Mouse (Mus musculus) ovary, postnatal 14 days (tissue): ENCODE measurements around the gene Atp5l.

ENCODE experiments used
- DNase-seq: peaks from one replicate; pipeline ENCODE4 v3.0.0; 2022; ENCODE audit warnings: low spot score

Gene Atp5l

DNA sequence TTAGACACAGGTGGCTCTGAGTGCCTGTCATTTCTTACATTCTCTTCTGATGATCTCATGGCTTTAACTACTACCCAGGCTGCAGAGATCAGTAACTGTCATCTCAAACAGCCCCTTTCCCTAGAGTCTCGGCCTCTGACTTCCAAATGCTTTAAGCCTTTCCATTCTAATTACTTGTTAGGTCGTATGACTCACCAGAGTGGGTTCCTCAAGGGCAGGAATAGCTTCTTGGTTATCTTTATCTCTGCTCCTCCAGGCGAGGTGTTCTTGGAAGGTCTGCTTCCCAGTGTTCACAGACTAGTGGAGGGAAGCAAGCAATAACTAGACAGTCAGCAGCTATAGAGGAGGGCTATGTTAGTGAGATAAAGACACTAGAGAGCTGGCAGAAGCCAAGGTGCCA lies 27.9 kb downstream of the Atp5l start:
- no peak for DNase-seq

DNA sequence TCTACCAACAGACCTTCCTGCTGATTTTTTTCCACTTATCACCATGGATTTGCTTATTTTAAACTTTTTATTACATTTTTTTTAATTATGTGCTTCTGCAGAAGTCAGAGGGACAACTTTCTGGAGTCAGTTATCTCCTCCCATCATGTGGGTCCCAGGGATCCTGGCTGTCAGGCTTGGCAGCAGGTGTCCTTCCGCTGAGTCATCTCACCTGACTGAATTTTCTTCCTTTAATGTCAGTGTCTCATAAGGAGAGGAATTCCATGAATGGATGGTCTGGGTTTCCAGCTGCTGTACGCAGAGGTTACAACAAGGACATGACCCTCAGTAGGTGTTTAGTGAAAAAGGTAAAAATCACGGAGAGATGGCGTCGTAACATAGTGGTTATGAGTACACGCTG lies 29.3 kb downstream of the Atp5l start:
- DNase-seq: no peak

DNA sequence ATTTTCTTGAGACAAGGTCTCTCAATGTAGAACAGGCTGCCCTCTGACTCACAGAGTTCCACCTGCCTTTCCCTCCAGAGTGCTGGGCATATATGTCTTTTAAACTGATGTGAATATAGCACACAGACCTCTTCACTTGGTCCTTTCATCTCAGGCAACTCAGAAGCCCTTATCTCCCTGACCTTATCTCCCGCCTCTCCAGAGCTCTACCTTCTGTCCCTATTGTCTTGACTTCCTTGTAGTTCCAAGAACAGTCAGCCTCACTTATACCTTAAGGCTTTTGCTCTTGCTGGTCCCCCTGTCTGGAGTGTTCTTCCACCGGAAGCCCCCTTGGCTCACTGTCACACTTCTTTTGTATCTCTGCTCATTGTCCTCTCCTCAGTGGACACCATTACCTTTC lies 30.4 kb downstream of the Atp5l start:
- DNase-seq: no peak

DNA sequence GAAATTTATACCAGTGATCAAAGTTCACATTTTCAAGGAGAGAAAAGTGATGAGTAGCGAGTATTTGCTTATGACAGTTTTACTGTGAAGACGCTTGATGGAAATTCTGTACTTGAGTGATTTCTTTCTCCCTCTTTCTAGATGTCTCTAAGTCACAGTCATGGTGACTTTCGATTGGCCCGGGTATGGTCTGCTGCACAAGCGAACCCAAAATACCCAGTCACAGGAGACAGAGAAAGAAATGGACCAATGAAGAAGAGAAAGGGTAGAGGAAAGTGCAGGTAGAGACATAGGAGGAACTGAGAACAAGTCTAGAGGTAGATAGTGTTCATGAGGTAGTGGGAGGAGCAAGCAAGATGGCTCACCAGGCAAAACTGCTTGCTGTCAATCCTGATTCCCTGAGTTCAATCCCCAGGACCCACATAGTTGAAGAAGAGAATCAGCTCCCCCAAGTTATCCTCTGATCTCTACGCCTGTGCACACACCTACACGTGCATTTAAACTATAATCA lies 32.4 kb downstream of the Atp5l start:
- no peak for DNase-seq

DNA sequence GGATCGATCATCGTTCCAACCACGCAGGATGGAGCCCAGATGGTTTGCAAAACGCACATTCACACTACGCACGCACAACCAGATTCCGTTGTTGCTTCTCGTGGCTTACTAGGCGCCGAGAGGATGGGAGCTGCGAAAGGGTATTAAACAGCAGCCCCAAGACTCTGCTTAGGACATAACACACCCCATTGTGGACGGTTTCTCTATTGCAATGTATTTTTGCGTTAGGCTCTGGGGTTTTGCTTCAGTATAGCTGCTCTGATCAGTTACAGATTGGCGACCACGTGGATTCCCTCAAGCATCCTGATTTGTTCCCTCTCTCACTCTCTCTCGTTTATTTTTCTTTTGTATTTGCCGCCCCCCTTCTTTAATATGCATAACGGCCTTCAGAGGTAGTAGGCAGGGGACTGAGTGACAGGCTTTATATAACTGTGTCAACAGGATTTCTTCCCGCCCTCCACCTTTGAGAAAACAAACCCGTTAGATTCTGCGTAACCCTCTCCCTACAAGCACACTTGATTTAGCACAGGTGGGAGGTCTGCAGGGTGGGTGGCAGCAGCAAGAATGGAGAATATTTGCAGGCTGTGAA lies 37.5 kb downstream of the Atp5l start:
- DNase-seq: no peak

DNA sequence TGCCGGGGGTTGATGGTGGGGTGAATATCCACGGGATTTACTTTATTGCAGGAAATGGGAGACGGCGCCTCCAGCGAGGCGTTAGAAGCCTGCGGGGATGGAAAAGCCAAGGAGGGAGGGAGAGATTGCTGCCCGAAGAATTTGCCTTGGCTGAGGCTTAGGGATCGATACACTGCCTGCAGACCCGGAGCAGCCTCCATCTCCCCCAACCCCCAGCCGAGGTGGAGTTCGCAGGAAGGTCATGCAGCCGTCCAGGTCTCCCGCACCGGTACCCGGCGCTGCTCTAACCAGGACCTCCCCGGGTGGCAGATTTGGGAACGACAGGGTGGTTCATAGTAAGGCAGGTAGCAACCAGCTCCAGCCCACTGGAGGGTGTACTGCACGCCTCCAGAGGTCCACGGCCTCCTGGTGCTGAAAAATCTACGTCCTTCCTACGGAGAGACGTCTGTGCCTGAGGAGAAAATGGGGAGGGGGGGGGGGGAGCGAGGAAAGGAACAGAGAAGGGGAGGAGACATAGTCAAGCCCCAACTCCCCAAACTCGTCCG lies 38.0 kb downstream of the Atp5l start:
- DNase-seq: peak; percentile 38

DNA sequence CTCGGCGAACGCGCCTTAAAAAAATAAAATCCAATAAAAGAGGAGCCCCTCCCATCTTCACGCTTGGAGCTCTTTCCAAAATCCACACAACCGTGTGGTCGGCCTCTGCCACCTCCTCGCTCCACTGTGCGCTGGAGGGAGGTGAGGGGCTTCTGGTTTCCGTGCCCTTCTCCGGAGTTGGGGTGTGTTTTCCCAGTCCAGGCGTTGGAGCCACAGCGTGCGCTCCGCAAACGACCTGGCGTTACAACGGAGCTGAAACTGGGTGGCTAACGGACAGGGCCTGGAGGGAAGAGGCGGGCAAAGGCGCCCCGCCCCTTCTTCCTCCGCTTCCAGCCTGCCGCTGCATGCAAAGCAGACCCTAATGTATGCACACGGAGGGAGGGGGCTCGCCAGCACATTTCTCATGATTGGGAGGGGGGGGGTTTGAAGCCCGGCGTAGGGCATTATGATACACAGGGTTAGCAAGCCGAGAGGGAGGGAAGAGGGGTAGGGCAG lies 38.6 kb downstream of the Atp5l start:
- peak; percentile 42 for DNase-seq

DNA sequence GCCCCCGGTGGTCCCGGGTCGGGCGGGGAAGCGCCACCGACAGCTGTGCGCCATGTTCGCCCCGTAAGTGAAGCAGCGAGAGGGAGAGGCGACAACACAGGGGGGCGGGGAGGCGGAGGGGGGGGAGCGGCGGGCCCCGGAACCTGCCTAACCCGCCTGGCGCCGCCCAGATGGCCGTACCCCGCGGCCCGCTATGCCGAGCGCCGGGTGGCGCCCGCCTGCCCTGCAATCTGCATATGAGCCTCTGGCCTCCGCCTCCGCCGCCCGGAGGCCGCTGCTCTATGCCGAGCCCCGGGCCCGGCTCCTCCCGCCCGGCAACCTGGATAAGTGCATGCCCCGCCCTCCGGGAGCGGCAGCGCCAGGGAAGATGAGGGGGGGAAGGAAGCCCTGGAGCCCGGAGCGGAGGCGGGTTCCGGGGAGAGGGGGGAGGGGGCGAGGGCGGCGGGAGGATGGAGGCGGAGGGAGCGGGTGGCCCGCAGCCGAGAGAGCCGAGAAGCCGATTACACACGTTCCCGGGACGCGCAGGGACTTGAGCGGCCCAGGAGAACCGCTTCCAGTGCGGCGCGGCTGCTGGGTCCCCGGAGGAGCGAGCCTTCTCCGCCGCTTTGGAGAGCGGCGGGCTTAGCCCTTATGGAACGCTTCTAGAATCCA lies 39.2 kb downstream of the Atp5l start, which contains the start of gene Kmt2a:
Gene Kmt2a, minus strand, starts transcription at position 76 of the 651 bp plus-strand sequence.
- DNase-seq: peak; percentile 100

DNA sequence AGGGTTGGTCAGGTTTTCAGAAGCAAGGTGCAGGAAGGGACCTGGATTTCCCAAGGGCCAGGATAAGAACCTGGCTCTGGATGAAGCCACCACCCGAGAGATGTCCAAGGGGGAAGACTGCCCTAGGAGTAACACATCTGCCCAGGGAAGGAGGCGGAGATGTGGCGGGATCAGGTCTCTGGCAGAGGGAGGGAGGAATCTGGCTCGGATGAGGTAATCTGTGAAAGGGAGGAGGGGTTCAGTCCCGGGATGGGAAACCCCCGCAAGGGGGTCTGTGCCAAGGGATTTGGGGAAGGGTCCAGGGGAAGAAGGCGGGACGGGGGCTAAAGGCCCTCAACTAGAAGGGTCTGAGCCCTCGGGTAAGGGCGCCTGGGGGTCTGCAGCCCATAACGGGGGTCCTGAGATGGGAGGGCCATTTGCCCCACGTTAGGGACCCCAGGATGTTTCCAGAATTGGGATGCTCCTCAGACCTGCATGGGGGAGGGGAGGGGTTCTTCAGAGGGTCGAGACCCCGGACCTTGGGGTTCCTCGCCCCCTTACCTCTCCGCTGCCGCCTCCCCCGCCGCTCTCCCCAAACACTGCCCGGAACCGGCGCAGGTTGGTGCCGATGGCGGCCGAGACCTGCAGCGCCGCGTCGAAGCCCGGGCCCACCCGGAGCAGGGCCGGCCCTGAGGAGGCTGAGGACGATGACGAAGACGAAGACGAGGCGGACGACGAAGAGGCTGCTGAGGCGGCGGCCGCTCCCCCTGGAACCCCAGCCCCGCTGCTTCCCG lies 40.0 kb downstream of the Atp5l start:
- no peak for DNase-seq

DNA sequence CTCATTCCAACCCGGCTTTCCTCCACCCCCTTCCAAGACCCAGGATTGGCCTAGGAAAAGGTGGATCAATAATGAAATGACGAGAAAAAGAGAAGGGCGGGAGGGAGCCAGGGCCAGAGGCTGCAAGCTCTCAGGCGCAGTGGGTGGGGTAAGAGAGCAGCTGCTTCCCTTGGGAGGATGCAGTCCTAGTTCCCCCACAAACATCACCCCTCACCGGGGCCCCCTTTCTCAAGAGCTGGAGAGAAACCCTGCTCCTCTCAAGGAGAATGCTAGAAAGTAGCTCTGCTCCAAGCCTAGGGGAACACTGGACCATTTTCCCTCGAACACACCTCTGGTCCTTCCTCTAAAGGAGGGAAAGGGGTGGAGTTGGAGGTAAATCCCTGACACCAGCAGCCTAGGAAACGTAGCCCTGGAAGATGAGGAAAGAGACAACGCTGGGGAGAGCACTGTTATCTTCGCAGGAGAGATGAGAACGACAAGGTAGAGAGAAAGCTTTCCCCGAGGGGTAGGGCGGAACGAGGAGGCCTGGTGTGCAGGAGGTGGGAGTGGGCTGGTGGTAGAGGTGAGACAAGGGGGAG lies 40.8 kb downstream of the Atp5l start:
- no peak for DNase-seq

DNA sequence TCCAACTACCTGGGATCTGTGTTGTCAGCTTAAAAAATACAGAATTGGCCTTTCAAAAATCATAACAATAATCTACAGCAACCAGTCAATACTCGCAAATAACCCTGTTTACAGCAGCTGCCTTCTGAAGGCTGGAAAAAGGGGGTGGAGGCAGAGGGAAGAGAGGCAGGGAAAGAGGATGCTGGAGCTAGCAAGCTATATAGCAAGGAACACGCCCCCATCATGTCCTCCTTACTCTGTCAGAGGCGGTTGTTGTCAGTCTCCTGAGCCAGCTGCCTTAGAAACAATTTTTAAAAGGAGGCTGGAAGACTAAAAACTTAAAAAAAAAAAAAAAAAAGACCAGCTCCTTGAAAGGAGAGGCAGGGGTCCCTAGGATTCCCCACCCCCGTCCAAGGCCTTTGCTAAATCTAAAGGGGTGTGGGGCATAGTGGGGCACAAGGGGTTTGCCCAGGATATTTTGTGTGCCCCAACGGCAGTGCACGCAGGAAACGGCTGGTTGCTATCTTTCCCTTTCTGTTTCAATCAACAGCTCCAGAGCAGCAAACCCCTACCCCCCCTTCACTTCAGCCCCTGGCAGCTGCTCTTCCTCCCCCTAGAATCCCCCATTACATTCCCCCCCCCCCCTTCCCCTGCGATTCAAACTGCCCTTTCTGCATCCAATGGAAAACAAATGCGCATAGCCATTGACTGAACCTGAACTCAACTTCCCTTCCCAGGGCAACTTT lies 41.6 kb downstream of the Atp5l start:
- no peak for DNase-seq

DNA sequence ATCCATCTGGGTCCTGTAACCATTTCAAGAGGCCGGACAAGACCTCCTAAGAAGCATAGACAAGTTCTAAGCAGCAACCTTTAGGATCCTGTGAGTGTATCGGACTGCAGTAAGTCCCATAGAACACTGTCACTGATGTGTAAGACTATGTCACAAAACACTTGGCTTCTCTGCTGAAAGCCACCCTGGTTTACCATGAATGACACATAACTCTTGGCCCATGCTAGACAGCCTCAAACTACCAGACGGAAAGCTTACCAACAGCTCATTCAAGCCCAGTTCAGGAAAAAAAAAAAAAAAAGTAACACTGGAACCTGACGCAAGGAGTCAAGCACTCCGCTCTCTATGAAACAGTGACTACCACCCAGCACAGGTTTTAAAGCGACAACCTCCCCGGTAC lies 42.9 kb downstream of the Atp5l start:
- DNase-seq: no peak

DNA sequence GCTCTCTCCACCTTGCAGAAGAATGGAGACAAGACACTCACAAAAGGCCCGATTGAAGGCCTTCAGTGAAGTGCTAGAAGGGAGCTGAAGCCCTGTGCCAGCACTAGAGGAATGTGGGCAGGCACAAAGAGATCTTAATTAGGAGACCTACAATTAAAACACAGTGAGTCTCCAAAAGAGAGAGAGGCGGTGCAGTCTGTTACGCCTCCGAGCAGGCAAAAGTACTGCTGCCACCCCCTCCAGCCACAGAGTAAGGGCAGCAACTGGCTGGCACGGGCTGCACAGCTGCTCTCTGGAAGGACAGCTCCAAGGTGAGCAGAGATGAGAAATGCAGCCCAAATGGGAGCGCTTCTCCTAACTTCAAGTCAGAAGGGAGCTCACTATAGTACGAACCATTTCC lies 45.1 kb downstream of the Atp5l start:
- peak; percentile 12 for DNase-seq

DNA sequence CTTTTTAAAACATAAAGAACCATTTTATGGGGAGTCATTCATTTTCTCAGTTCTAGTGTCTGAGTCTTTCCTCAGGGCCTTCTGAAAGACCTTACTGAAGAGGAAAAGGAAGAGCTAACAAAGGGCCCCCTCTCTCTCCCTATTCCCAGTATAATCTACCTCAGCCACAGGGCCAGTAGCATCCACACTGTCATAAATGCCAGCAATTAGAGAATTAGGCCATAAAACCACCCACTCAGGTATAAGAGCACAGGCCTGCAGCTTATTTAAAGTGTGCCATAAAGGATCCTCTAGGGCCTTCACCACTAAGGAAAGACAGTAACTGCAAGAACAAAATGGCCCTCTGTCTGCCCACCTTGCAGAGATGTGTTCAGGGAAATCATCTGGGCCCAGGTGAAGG lies 46.3 kb downstream of the Atp5l start:
- no peak for DNase-seq

DNA sequence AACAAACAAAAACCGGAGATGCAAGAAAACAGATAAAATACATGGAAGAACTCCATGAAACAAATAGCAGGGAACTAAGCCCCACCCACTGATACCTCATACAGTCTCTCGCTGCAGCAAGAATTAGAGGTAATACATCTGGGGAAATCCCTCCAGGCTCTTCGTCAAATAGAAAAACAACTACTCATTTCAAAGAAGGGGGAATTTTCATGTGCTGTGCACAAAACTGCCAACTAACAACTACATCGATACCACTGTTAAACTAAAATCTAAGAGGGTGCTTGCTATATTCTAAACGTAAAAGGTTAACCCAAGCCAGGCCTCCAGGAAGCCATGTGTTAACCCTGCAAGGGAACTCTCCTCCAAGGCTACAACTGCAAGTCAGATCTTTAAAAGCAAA lies 46.9 kb downstream of the Atp5l start:
- DNase-seq: no peak

DNA sequence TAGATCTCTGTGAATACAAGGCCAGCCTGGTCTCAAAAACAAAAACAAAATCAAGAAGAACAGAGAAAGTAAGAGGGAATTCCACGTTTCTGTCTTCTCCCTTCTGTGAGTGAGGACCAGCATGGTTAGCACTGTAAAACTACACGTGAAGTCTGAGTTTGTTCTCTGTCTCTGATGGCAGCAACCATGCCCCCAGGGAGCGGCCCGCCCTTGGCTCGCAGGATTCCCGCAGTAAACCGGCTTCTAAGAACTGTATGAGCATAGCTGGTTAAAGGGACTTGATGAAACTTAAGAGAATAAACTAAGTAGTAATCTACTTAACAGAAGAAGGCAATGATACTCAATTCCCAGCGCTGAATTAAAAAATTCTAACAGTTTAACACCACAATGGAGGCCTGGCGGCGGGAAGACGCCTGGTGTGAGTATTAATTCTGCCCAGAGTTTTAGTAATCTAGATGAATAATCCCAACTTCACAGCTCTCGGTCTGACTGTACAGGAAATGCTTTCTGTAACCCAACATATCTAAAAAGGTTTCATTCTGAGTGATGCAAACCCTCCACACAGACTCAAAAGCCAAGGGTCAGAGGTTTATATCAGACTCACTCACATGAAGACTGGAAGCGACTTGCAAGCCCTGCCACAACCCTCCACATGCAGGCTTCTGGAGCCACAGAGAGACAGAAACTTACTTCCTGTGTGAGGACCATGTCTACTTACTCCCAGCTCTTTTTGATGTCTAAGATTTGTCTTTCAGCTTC lies 52.0 kb downstream of the Atp5l start:
- no peak for DNase-seq

DNA sequence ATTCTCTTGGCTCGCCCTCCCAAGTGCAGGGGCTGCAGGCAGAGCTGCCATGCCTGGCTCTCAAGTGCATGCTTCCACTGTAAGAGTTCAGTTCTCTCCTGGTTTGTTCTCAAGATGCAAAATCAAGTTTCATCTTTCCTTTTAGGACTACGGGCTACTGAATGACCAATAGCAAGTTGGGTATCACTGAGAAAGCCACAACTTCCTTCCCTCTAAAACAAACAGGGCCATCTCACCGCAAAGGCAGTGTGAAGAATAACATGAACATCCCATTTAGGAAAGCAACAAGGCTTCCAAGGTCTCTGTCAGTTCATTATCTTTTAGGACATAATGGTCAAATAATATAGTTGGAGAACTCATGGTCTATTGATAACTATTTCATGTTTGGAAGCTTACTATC lies 52.9 kb downstream of the Atp5l start:
- no peak for DNase-seq

DNA sequence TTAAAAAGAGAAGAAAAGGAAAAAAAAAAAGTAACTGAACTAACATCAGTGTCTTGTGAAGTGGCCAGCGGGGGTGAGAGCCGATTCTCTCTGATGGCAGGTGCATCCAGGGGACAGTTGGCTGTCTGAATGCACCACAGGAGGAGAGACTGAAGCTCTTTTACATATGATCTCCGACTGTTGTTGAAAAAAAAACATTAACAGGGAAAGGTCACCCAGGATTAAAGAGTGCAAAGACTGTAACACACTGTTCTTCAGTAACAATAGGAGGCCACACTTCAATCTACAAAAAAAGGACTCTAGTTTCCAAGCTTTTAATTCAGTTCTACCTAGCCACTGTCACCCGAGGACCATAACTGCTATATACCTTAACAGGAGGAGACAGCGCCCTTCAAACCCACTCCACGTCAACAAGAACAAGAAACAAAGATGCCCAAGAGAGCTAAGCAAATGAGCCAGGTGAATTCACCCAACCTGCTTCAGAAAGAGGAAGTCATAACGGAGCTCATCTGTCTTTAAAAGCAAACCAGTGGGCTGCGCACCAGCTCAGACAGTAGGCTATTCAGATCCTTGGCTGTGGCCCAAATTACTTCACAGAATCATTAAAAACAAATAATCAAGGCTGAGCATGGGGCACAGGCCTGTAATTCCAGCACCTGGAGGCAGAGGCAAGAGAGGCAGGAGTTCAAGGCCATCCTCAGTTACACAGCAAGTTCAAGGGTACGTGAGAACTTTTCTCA lies 53.9 kb downstream of the Atp5l start:
- DNase-seq: peak; percentile 11
